Mouse (Mus musculus) CH12.LX (cell line): ENCODE measurements at regions not wholly inside any gene's neighbourhood (a gene's known extent, or its start where the extent isn't known, plus 50 kb on each side); places are given as distances from the start of the nearest gene placed in this dataset.

ENCODE experiments used
- CTCF ChIP-seq, 2 experiments: IDR thresholded peaks in 1 of 2; conservative IDR thresholded peaks in 1 of 2; 2 replicates each; pipeline ENCODE4 v1.5.1; 2011 to 2012; ENCODE audit warnings: low read depth in 2 of 2, low read length in 2 of 2, improper control_type of control experiment in 1 of 2, inconsistent platforms in 1 of 2, mild to moderate bottlenecking in 1 of 2, moderate library complexity in 1 of 2
- EP300 ChIP-seq: IDR thresholded peaks from 2 replicates; pipeline ENCODE4 v1.6.1; 2011; ENCODE audit warnings: low read length, improper control_type of control experiment
- SMC3 ChIP-seq: IDR thresholded peaks from 2 replicates; pipeline ENCODE4 v1.6.1; 2011; ENCODE audit warnings: low read depth, low read length, improper control_type of control experiment

DNA sequence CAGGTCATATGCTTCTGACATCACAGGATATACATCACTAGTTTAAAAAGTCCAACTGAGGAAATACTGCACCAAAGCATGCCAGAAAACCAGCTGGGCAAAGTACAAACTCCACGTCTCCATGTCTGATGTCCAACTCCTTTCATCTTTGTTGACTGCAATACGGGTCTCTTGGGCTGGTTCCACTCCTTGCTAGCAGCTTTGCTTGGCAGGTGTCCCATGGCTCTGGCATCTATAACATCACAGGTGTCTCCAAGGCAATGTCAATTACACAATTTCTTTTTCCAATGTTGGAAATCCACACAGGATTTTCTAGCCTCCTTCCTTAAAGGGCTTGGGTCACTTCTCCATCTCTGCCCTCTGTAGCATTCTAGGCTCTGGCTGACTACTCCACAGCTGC, 225.9 kb downstream of the Sdhaf3 start:
- TF ChIP-seq CTCF (conservative IDR thresholded peaks at IDR 0.05 in 1 of 2, IDR thresholded peaks at IDR 0.05 in 1 of 2; ENCODE audit: low read depth in 2 of 2, low read length in 2 of 2) (no peak), SMC3 (no peak), EP300 (no peak)
